Mouse (Mus musculus) CH12.LX (cell line): Measurements from ENCODE around the gene Macrod2. TPM values are rescaled to one million over a fixed set of nuclear protein-coding genes. Genes with fewer than 3 reads are reported as not detected.

ENCODE experiments used
- DNase-seq: peaks from one replicate; pipeline ENCODE4 v3.0.0-alpha.2; 2013; ENCODE audit errors: extremely low read depth
- H3K27ac ChIP-seq: 2 replicates; pipeline ENCODE4 v1.5.1; 2012; ENCODE audit warnings: low read depth, mild to moderate bottlenecking, control low read depth, moderate library complexity; ENCODE audit not compliant: insufficient read depth
- H3K27me3 ChIP-seq: replicated peaks from 2 replicates; pipeline ENCODE3; 2012; ENCODE audit warnings: inconsistent platforms
- H3K36me3 ChIP-seq, 2 experiments: replicated peaks in 1 of 2; 2 replicates each; pipeline versions ENCODE3 to v1.6.1; 2012; ENCODE audit warnings: inconsistent platforms in 1 of 2, low read length in 1 of 2, mild to moderate bottlenecking in 1 of 2, mixed read lengths in 1 of 2, moderate library complexity in 1 of 2; ENCODE audit not compliant: control insufficient read depth in 1 of 2, insufficient read depth in 1 of 2
- H3K4me1 ChIP-seq, 2 experiments: 2 replicates each; pipeline ENCODE4 v1.6.1; 2012; ENCODE audit warnings: inconsistent platforms in 1 of 2, moderate library complexity in 1 of 2; ENCODE audit not compliant: insufficient read depth in 2 of 2, control insufficient read depth in 1 of 2
- H3K4me2 ChIP-seq: 2 replicates; pipeline ENCODE4 v1.6.1; 2012; ENCODE audit warnings: low read depth, mild to moderate bottlenecking, control low read depth; ENCODE audit not compliant: poor library complexity, insufficient read depth, severe bottlenecking
- H3K4me3 ChIP-seq, 3 experiments: fragments of 150-350 bp in 1 of 3; sonication (generic) in 1 of 3; replicated peaks in 1 of 3; 2 replicates each; pipeline versions ENCODE3 to v1.5.1; 2011 to 2012; ENCODE audit warnings: low read depth in 2 of 3, low read length in 2 of 3, mild to moderate bottlenecking in 2 of 3, moderate library complexity in 2 of 3, control low read depth in 1 of 3, improper control_type of control experiment in 1 of 3, inconsistent platforms in 1 of 3, mixed read lengths in 1 of 3; ENCODE audit not compliant: poor library complexity in 1 of 3
- H3K79me2 ChIP-seq: replicated peaks from 2 replicates; pipeline ENCODE4 v1.6.1; 2012; ENCODE audit warnings: mild to moderate bottlenecking, moderate library complexity; ENCODE audit not compliant: control insufficient read depth, poor library complexity, insufficient read depth, severe bottlenecking; ENCODE audit errors: extremely low read depth
- H3K9ac ChIP-seq: 2 replicates; pipeline ENCODE4 v1.6.1; 2012; ENCODE audit warnings: low read depth, mild to moderate bottlenecking, control low read depth, moderate library complexity; ENCODE audit not compliant: insufficient read depth
- H3K9me3 ChIP-seq: replicated peaks from 2 replicates; pipeline ENCODE3; 2012; ENCODE audit warnings: low read length, inconsistent platforms, mixed read lengths
- CHD1 ChIP-seq: IDR thresholded peaks from 2 replicates; pipeline ENCODE4 v1.6.1; 2012; ENCODE audit warnings: low read depth, low read length, improper control_type of control experiment, inconsistent platforms
- CHD2 ChIP-seq: IDR thresholded peaks from 2 replicates; pipeline ENCODE4 v1.6.1; 2011; ENCODE audit warnings: low read length, improper control_type of control experiment
- CTCF ChIP-seq, 2 experiments: IDR thresholded peaks in 1 of 2; conservative IDR thresholded peaks in 1 of 2; 2 replicates each; pipeline ENCODE4 v1.5.1; 2011 to 2012; ENCODE audit warnings: low read depth in 2 of 2, low read length in 2 of 2, improper control_type of control experiment in 1 of 2, inconsistent platforms in 1 of 2, mild to moderate bottlenecking in 1 of 2, moderate library complexity in 1 of 2
- E2F4 ChIP-seq: IDR thresholded peaks from 2 replicates; pipeline ENCODE4 v1.6.1; 2011; ENCODE audit warnings: low read depth, low read length, improper control_type of control experiment; ENCODE audit not compliant: insufficient replicate concordance
- ETS1 ChIP-seq: conservative IDR thresholded peaks from 2 replicates; pipeline ENCODE4 v1.6.1; 2012; ENCODE audit warnings: low read depth, mild to moderate bottlenecking, inconsistent platforms, low read length, improper control_type of control experiment, moderate library complexity
- GABPA ChIP-seq: IDR thresholded peaks from 2 replicates; pipeline ENCODE4 v1.6.1; 2012; ENCODE audit warnings: low read depth, low read length, improper control_type of control experiment, inconsistent platforms; ENCODE audit not compliant: insufficient replicate concordance
- HCFC1 ChIP-seq: IDR thresholded peaks from 2 replicates; pipeline ENCODE4 v1.6.1; 2012; ENCODE audit warnings: low read depth, mild to moderate bottlenecking, inconsistent platforms, low read length, improper control_type of control experiment
- IRF4 ChIP-seq: IDR thresholded peaks from 2 replicates; pipeline ENCODE4 v1.6.1; 2014; ENCODE audit warnings: low read depth, mild to moderate bottlenecking, inconsistent platforms, low read length, improper control_type of control experiment
- KAT2A ChIP-seq: IDR thresholded peaks from 2 replicates; pipeline ENCODE4 v1.6.1; 2012; ENCODE audit warnings: low read length, improper control_type of control experiment, inconsistent platforms; ENCODE audit not compliant: insufficient replicate concordance
- MAFK ChIP-seq: IDR thresholded peaks from 2 replicates; pipeline ENCODE4 v1.6.1; 2011; ENCODE audit warnings: low read length, improper control_type of control experiment; ENCODE audit not compliant: insufficient replicate concordance
- MAX ChIP-seq: IDR thresholded peaks from 2 replicates; pipeline ENCODE4 v1.6.1; 2011; ENCODE audit warnings: low read length, improper control_type of control experiment
- MAZ ChIP-seq: IDR thresholded peaks from 2 replicates; pipeline ENCODE4 v1.6.1; 2012; ENCODE audit warnings: low read depth, mild to moderate bottlenecking, inconsistent platforms, low read length, improper control_type of control experiment, moderate library complexity
- MXI1 ChIP-seq: IDR thresholded peaks from 2 replicates; pipeline ENCODE4 v1.6.1; 2011; ENCODE audit warnings: mild to moderate bottlenecking, low read depth, low read length, improper control_type of control experiment
- NELFE ChIP-seq: IDR thresholded peaks from 2 replicates; pipeline ENCODE4 v1.6.1; 2011; ENCODE audit warnings: low read depth, low read length, improper control_type of control experiment
- SMC3 ChIP-seq: IDR thresholded peaks from 2 replicates; pipeline ENCODE4 v1.6.1; 2011; ENCODE audit warnings: low read depth, low read length, improper control_type of control experiment
- TCF12 ChIP-seq: IDR thresholded peaks from 2 replicates; pipeline ENCODE4 v1.6.1; 2014; ENCODE audit warnings: low read depth, mild to moderate bottlenecking, inconsistent platforms, low read length, improper control_type of control experiment
- UBTF ChIP-seq: IDR thresholded peaks from 2 replicates; pipeline ENCODE4 v1.6.1; 2012; ENCODE audit warnings: low read depth, mild to moderate bottlenecking, inconsistent platforms, low read length, improper control_type of control experiment, moderate library complexity
- ZKSCAN1 ChIP-seq: IDR thresholded peaks from 2 replicates; pipeline ENCODE4 v1.6.1; 2012; ENCODE audit warnings: low read depth, inconsistent platforms, low read length, improper control_type of control experiment, borderline replicate concordance
- ZNF384 ChIP-seq: IDR thresholded peaks from 2 replicates; pipeline ENCODE4 v1.6.1; 2012; ENCODE audit warnings: low read depth, low read length, improper control_type of control experiment, inconsistent platforms
- dilution Hi-C: fragments of 300-500 bp; cut with MboI; formaldehyde crosslinking; loops from 2 replicates; pipeline ENCODE4 v1.14.3; 2020; ENCODE audit warnings: low sequenced_read_pairs; ENCODE audit not compliant: extremely low pct_unique_long_range_greater_than_20kb, extremely low pct_ligation_motif_present
- in situ Hi-C: fragments of 300-500 bp; cut with MboI; formaldehyde crosslinking; loops from 3 replicates; pipeline ENCODE4 v1.14.3; 2019; ENCODE audit warnings: low sequenced_read_pairs, low pct_ligation_motif_present, low pct_unique_long_range_greater_than_20kb, mixed read lengths
- polyA plus RNA-seq: library from polyadenylated mRNA; unstranded; fragments of >175 nt; gene quantifications from 2 replicates; pipeline ENCODE4 v1.2.1, GENCODE M21; 2012; ENCODE audit warnings: low read depth; ENCODE audit not compliant: insufficient read length
- total RNA-seq, 2 experiments: library from RNA; depleted of rRNA; stranded (reverse); fragments of 300-350 nt in 1 of 2; fragments of >200 nt in 1 of 2; gene quantifications; 2 replicates each; pipeline ENCODE4 v1.2.3; 2012 to 2014

Macrod2 gene
- total and polyA plus RNA-seq, 3 experiments = not detected

DNA sequence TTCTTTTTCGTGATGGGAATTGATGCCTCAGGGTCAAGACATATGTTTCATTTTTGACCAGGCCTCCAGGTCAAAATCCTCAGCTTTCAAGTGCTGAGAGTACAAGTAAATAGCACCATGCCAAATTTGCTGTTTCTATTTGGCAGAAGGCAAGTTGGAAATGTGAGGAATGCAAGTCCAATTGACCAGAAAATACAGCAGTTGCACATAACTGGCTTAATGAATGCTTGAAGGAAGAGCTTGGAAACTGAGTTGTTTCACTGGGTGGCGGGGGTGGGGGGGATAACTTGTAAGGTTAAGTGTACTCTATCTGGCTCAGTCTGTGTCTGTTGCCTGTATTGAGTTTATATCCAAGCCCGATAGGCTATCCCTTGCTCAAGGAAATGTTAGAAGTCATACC lies 913.3 kb downstream of the Macrod2 start:
- no peak for DNase-seq
- H3K27ac ChIP-seq = no peak overlapping the region
- peaks cover 45% of the 10 kb centered on the region for H3K9me3 ChIP-seq
- H3K79me2 ChIP-seq = no peaks in the 10 kb centered on the region
- H3K36me3 ChIP-seq = no peaks in the 10 kb centered on the region
- dilution Hi-C loops = no loop called here
- no peaks in the 10 kb centered on the region for H3K27me3 ChIP-seq
- in situ Hi-C loops = no loop called here
- H3K4me2 ChIP-seq = no peak overlapping the region
- no peak overlapping the region for H3K4me3 ChIP-seq
- no peak for TF ChIP-seq MAZ
- TF ChIP-seq ETS1 = no peak
- TF ChIP-seq CHD2 = no peak
- TF ChIP-seq E2F4 = no peak
- no peak for TF ChIP-seq CTCF (conservative IDR thresholded peaks at IDR 0.05 in 1 of 2, IDR thresholded peaks at IDR 0.05 in 1 of 2; ENCODE audit: low read depth in 2 of 2, low read length in 2 of 2)
- TF ChIP-seq HCFC1 = no peak
- H3K4me1 ChIP-seq = no peaks in the 10 kb centered on the region
- no peak overlapping the region for H3K9ac ChIP-seq

DNA sequence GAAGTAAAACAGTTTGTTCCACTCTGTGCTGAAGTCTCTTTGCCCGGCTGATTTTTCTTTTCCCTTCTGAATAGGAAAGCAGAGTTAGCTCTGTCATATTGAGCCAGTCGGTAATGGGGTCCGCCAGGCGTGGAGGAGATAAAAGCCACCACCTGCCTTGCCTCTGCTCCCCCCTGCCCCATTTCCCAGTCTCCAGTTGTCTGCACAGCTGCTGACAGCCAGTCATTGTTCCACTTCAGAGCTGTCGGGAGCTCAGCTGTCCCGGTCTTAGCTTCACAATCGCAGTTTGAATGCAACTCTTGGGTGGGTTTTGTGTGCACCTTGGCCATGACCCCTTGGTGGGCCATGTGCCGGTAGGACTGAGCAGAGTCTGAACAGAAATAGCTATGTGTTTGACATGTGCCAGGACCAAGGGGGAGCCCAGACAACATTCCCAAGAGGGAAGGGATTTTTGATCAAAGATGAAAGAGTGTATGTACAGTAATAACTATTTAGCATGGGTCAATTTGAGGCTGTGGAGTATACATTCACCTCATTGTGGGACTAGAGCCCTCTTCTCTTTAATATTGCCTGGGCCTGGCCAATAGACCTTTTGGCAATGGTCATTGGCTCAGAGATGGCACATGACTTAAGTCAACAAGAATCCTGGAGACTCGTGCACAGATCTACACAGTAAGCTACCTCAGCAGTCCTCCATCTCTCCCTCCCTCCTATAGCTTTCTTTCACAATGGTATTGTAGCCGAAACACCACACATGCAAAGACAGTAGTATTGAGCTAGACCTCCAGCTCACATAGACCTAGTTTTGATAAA lies 917.2 kb downstream of the Macrod2 start:
- no peak overlapping the region for H3K4me3 ChIP-seq
- H3K9me3 ChIP-seq = peaks cover 51% of the 10 kb centered on the region
- H3K4me1 ChIP-seq = no peaks in the 10 kb centered on the region
- dilution Hi-C loops = no loop called here
- DNase-seq = no peak
- H3K79me2 ChIP-seq = no peaks in the 10 kb centered on the region
- H3K27me3 ChIP-seq = no peaks in the 10 kb centered on the region
- no peaks in the 10 kb centered on the region for H3K36me3 ChIP-seq
- in situ Hi-C loops = no loop called here
- no peak overlapping the region for H3K4me2 ChIP-seq
- H3K27ac ChIP-seq = no peak overlapping the region
- TF ChIP-seq UBTF = no peak
- TF ChIP-seq ZNF384 = no peak
- no peak for TF ChIP-seq CHD1
- no peak for TF ChIP-seq SMC3
- TF ChIP-seq MAFK = no peak
- TF ChIP-seq TCF12 = no peak
- no peak for TF ChIP-seq MAZ
- no peak for TF ChIP-seq IRF4
- TF ChIP-seq CHD2 = no peak
- no peak for TF ChIP-seq KAT2A
- no peak for TF ChIP-seq ZKSCAN1
- TF ChIP-seq MAX = no peak
- TF ChIP-seq GABPA = no peak
- no peak for TF ChIP-seq MXI1
- no peak for TF ChIP-seq NELFE
- no peak overlapping the region for H3K9ac ChIP-seq
